Mouse (Mus musculus) midbrain, postnatal 0 days (tissue): ENCODE data around the gene Ltbr. TPM values are rescaled to one million over a fixed set of nuclear protein-coding genes. Genes with fewer than 3 reads are reported as not detected.
A peak's percentile ranks its signal among the peaks of the same experiment; 100 is the strongest.

ENCODE experiments used
- ATAC-seq: fragments of 200-750 bp; cut with Nextera tagmentation; 2 replicates; pipeline ENCODE4 v1.8.0; 2017; ENCODE audit warnings: moderate number of reproducible peaks, mild to moderate bottlenecking, moderate TSS enrichment, moderate library complexity; ENCODE audit not compliant: low FRiP score
- DNase-seq: peaks from one replicate; pipeline ENCODE4 v3.0.0-alpha.2; 2015; ENCODE audit warnings: low spot score
- H3K27ac ChIP-seq: fragments of 300-500 bp; sonication (generic); 2 replicates; pipeline ENCODE4 v1.5.1; 2014; ENCODE audit warnings: low read depth, mild to moderate bottlenecking, low read length, mixed read lengths
- H3K27me3 ChIP-seq: fragments of 300-500 bp; sonication (generic); 2 replicates; pipeline ENCODE4 v1.6.1; 2014; ENCODE audit warnings: low read length, control low read depth, mixed read lengths; ENCODE audit not compliant: insufficient read depth
- H3K36me3 ChIP-seq: fragments of 300-500 bp; sonication (generic); 2 replicates; pipeline ENCODE4 v1.6.1; 2014; ENCODE audit warnings: low read length, control low read depth, mixed read lengths; ENCODE audit not compliant: insufficient read depth
- H3K4me1 ChIP-seq: fragments of 300-500 bp; sonication (generic); 2 replicates; pipeline ENCODE4 v1.6.1; 2014; ENCODE audit warnings: mild to moderate bottlenecking, control low read depth, antibody characterized with exemption, low read length, mixed read lengths; ENCODE audit not compliant: insufficient read depth
- H3K4me2 ChIP-seq: fragments of 300-500 bp; sonication (generic); 2 replicates; pipeline ENCODE4 v1.6.1; 2014; ENCODE audit warnings: low read depth, mild to moderate bottlenecking, low read length, mixed read lengths; ENCODE audit not compliant: poor library complexity, severe bottlenecking
- H3K4me3 ChIP-seq: fragments of 300-500 bp; sonication (generic); 2 replicates; pipeline ENCODE4 v1.5.1; 2014; ENCODE audit warnings: low read depth, mild to moderate bottlenecking, low read length, moderate library complexity
- H3K9ac ChIP-seq: fragments of 300-500 bp; sonication (generic); replicated peaks from 2 replicates; pipeline ENCODE4 v1.6.1; 2014; ENCODE audit warnings: mild to moderate bottlenecking, low read length, moderate library complexity, mixed read lengths; ENCODE audit not compliant: poor library complexity, severe bottlenecking
- H3K9me3 ChIP-seq: fragments of 300-500 bp; sonication (generic); 2 replicates; pipeline ENCODE4 v1.6.1; 2016; ENCODE audit warnings: low read length, control low read depth
- CTCF ChIP-seq: IDR thresholded peaks from 2 replicates; pipeline ENCODE4 v1.5.1; 2016; ENCODE audit warnings: antibody characterized with exemption, mild to moderate bottlenecking
- WGBS: fragments of 180-500 bp; shearing (Covaris S2); extraction: QIAGEN DNeasy Blood & Tissue Kit; methylation state at CpG from one replicate; pipeline ENCODE4 v1.1.7; 2014; 5-methylcytosine and 5-hydroxymethylcytosine counted together
- polyA plus RNA-seq: library from polyadenylated mRNA; unstranded; fragments of >200 nt; fragmentation: Nextera tagmentation; extraction: Ambion mirVana; gene quantifications from 2 replicates; pipeline ENCODE4 v1.2.1, GENCODE M21; 2015
- total RNA-seq: library from RNA; depleted of rRNA; stranded (reverse); fragments of >200 nt; gene quantifications from 2 replicates; pipeline ENCODE4 v1.2.3, GENCODE M21; 2014

Ltbr gene
- total and polyA plus RNA-seq, 2 experiments from 2014 or later, result 14.5 to 24.4 TPM

DNA sequence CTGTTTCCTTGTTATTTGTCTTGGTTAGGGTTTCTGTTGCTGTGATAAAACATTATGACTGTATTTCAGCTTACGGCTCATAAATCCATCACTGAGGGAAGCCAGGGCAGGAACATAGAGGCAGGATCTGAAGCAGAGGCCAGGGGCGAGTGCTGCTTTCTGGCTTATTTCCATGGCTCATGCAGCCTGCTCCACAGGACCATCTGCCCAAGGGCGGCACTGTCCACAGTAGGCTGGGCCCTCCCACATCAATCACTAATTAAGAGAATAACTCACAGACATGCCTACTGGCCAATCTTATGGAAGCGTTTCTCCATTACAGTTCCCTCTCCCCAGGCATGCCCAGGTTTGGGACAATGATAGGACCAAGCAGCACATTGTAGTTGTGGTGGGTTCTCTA, 10.4 kb downstream of the Ltbr start:
- no peaks in the 10 kb centered on the region for H3K36me3 ChIP-seq
- TF ChIP-seq CTCF, result no peak
- no peak overlapping the region for H3K4me3 ChIP-seq
- WGBS, result 63% methylated on average over 4 of the region's 4 CpGs
- no peak overlapping the region for H3K4me2 ChIP-seq
- no peaks in the 10 kb centered on the region for H3K9me3 ChIP-seq
- no peak overlapping the region for H3K27ac ChIP-seq
- ATAC-seq, result no peak
- peak; percentile 53 for DNase-seq
- no peak overlapping the region for H3K9ac ChIP-seq
- no peaks in the 10 kb centered on the region for H3K27me3 ChIP-seq
- no peaks in the 10 kb centered on the region for H3K4me1 ChIP-seq

DNA sequence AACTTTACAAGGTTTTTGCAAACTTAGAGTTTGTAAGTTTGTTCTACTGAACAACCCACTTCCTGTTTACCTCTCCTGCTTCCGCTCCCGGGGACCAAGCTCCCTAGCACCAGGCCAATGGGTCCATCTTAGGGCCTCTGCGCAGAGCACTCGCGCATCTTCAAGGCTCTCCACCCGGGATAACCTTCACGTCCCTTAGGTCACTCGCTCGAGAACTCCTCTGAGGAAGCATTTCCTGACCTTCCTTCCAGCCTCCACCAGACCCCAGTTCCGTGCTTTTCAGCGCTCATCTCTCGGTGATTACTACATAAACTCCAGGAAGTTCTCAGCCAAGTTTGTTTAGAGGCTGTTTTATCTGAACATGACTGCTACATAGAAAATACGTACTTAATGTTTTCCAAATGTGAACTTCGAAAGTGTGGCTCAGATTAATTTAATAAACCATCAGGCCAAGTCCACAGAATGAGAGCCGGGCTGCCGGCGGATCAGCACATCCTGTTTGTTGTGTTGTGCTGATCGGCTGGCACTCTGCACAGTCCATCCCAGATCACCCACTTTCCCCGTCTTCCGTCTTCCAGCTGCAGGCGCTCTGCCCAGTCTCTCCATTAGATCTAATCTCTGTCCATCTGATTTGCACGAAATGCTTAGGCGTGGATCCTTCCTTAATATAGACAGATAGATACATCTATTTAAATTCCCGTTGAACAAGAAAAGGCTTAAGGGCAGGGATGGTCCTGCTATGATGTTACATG, 11.3 kb downstream of the Ltbr start:
- no peaks in the 10 kb centered on the region for H3K4me1 ChIP-seq
- H3K9ac ChIP-seq, result no peak overlapping the region
- no peak overlapping the region for H3K27ac ChIP-seq
- DNase-seq (no peak), ATAC-seq (no peak)
- H3K9me3 ChIP-seq, result no peaks in the 10 kb centered on the region
- H3K27me3 ChIP-seq, result no peaks in the 10 kb centered on the region
- H3K4me2 ChIP-seq, result no peak overlapping the region
- H3K4me3 ChIP-seq, result no peak overlapping the region
- H3K36me3 ChIP-seq, result no peaks in the 10 kb centered on the region
- TF ChIP-seq CTCF, result no peak
- 85% methylated on average over 24 of the region's 24 CpGs for WGBS

DNA sequence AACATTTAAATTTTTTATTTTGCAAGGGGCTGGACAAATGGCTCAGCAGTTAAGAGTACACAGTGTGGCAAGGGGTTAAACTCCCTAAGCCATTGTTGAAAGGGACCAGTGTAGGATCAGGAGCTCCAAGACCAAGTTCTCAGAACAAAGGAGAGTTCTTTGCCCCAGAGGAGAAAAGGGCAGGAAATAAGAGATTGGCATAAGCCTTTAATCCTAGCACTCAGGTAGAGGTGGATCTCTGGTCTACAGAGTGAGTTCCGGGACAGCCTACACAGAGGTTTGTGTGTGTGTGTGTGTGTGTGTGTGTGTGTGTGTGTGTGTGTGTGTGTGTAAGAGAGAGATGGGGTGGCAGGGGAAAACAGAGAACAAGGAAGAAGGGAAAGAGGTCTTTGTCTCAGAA, 12.7 kb downstream of the Ltbr start:
- TF ChIP-seq CTCF, result no peak
- Histone ChIP-seq H3K9me3 (no peaks in the 10 kb centered on the region), H3K9ac (no peak overlapping the region), H3K4me1 (no peaks in the 10 kb centered on the region), H3K36me3 (no peaks in the 10 kb centered on the region), H3K4me2 (no peak overlapping the region), H3K27ac (no peak overlapping the region), H3K4me3 (no peak overlapping the region), H3K27me3 (no peaks in the 10 kb centered on the region)
- DNase-seq (no peak), ATAC-seq (no peak)
- WGBS, result 64% methylated on average over 1 of the region's 1 CpGs

DNA sequence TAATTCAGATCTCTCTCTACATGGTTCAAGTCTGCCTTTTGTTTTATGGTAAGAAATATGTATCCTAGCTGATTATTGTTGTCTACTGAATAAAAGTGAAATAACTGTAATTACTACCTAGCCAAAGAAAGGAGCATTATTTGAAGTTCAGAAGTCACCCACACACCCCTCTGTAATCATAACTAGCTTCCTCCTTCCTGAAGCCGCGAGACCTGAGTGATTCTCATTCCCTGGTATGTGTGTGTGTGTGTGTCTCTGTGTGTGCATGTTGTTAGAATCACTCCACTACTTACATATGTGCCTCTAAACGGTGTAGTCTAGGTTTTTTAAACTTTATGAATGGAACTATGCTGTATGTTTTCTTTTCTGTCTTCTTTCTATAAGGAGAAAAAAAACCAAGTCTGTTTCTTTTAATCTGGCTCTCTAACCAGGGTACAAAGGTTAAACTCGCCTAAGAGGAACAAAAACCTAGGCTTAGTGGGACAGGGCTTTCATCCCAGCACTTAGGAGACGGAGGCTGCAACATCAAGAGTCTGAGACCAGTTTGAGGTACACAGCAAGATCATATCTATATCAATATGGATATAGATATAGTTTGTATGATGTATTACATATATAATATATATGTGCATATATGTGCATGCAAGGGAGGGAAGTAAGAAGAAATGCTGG, 16.4 kb downstream of the Ltbr start:
- Histone ChIP-seq H3K27me3 (no peaks in the 10 kb centered on the region), H3K9ac (no peak overlapping the region), H3K36me3 (no peaks in the 10 kb centered on the region), H3K9me3 (no peaks in the 10 kb centered on the region), H3K4me1 (no peaks in the 10 kb centered on the region), H3K4me2 (no peak overlapping the region), H3K4me3 (no peak overlapping the region), H3K27ac (no peak overlapping the region)
- ATAC-seq (no peak), DNase-seq (no peak)
- WGBS, result 74% methylated on average over 5 of the region's 5 CpGs
- TF ChIP-seq CTCF, result no peak

DNA sequence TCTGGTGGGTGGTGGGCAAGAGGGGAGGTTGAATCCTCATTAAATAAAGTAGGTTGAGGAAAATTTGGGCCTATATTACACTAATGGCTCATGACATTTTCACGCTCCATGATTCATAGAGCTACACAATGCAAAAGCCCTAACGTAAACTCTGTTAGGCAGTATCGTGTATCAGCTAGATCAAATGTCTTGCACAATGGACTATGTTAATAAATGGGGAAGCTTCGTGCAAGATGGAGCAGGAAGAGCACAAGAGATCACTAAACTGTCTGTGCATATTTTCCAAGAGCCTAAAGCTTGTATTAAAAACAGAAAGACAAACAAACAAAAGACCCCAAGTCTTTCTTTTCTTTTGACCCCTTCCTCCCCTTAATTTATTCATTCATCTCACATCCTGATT, 19.6 kb downstream of the Ltbr start:
- H3K4me3 ChIP-seq, result no peak overlapping the region
- no peak overlapping the region for H3K27ac ChIP-seq
- no peaks in the 10 kb centered on the region for H3K4me1 ChIP-seq
- DNase-seq (no peak), ATAC-seq (no peak)
- TF ChIP-seq CTCF, result no peak
- H3K9ac ChIP-seq, result no peak overlapping the region
- H3K36me3 ChIP-seq, result no peaks in the 10 kb centered on the region
- H3K27me3 ChIP-seq, result no peaks in the 10 kb centered on the region
- 86% methylated on average over 4 of the region's 4 CpGs for WGBS
- no peak overlapping the region for H3K4me2 ChIP-seq
- no peaks in the 10 kb centered on the region for H3K9me3 ChIP-seq

DNA sequence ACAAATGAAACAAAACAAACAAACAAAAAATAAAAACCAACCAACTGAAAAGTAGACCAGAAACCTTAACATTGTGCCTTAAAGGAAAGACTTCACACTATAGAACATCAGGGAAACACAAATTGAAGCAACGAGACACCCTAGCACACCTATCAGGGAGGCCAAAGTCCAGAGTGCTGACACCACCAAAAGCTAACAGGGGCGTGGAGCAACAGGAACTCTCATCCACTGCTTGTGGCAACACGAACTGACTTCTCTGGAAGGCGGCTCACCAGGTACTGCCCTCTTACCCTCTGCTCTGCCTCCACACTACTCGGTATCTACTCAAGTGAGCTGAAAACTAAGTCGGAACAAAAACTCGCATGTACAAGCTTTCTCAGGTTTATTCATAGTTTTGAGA, 21.4 kb downstream of the Ltbr start:
- Histone ChIP-seq H3K27ac (no peak overlapping the region), H3K36me3 (no peaks in the 10 kb centered on the region), H3K4me1 (no peaks in the 10 kb centered on the region), H3K9ac (no peak overlapping the region), H3K4me2 (no peak overlapping the region), H3K27me3 (no peaks in the 10 kb centered on the region), H3K4me3 (no peak overlapping the region), H3K9me3 (no peaks in the 10 kb centered on the region)
- DNase-seq (no peak), ATAC-seq (no peak)
- 89% methylated on average over 7 of the region's 7 CpGs for WGBS
- TF ChIP-seq CTCF, result no peak
